Mouse (Mus musculus): ENCODE data around the gene Myo3a.

The Myo3a gene

GRCm38 (mm10) chr2:22620978-22621827, 393.9 kb downstream of the Myo3a start:
- peak; percentile 34 for DNase-seq (ENCODE audit: low spot score)

GRCm38 (mm10) chr2:22621828-22622731, 394.8 kb downstream of the Myo3a start, which contains the start of gene Gad2:
Gene Gad2, plus strand, starts transcription at chr2:22622205.
- DNase-seq (ENCODE audit: low spot score) = peak; percentile 73

- peak; percentile 58 for DNase-seq (ENCODE audit: low spot score)
These were observed 396.1 kb downstream of the Myo3a start for GRCm38 (mm10) chr2:22623111-22624070.

GRCm38 (mm10) chr2:22624188-22624975, 397.1 kb downstream of the Myo3a start:
- peak; percentile 38 for DNase-seq (ENCODE audit: low spot score)

- DNase-seq (ENCODE audit: low spot score) = no peak
These were observed 398.0 kb downstream of the Myo3a start for GRCm38 (mm10) chr2:22625096-22625960.

- DNase-seq (ENCODE audit: low spot score) = peak; percentile 44
These were observed 399.9 kb downstream of the Myo3a start for GRCm38 (mm10) chr2:22627147-22627666.

GRCm38 (mm10) chr2:22627819-22628432, 400.6 kb downstream of the Myo3a start:
- no peak for DNase-seq (ENCODE audit: low spot score)

GRCm38 (mm10) chr2:22634766-22635165, 407.5 kb downstream of the Myo3a start:
- DNase-seq (ENCODE audit: low spot score) = peak; percentile 50

- peak; percentile 34 for DNase-seq (ENCODE audit: low spot score)
These were observed 418.8 kb downstream of the Myo3a start for GRCm38 (mm10) chr2:22646134-22646533.

- no peak for DNase-seq (ENCODE audit: low spot score)
These were observed 421.1 kb downstream of the Myo3a start for GRCm38 (mm10) chr2:22648394-22648793.

- no peak for DNase-seq (ENCODE audit: low spot score)
These were observed 424.5 kb downstream of the Myo3a start for GRCm38 (mm10) chr2:22651826-22652225.

GRCm38 (mm10) chr2:22663731-22664130, 436.4 kb downstream of the Myo3a start:
- no peak for DNase-seq (ENCODE audit: low spot score)
